Mouse (Mus musculus) erythroblast, embryonic 14.5 days (primary cell): ENCODE measurements around the gene Car6.

Experiments
- GATA1 ChIP-seq: IDR thresholded peaks from 2 replicates; pipeline ENCODE4 v1.6.1; 2012; ENCODE audit warnings: low read length, inconsistent platforms, mixed read lengths
- TAL1 ChIP-seq: IDR thresholded peaks from 3 replicates; pipeline ENCODE4 v1.6.1; 2012; ENCODE audit warnings: low read length, inconsistent platforms, mixed read lengths

- TF ChIP-seq GATA1 (no peak), TAL1 (no peak)
These were observed 19.8 kb downstream of the Car6 start for GRCm38 (mm10) chr4:150181304-150181703.
